Mouse (Mus musculus) stomach, embryonic 14.5 days (tissue): ENCODE measurements around the gene Gm11938. TPM values are rescaled to one million over a fixed set of nuclear protein-coding genes. Genes with fewer than 3 reads are reported as not detected.

Experiments used
- ATAC-seq: fragments of 200-750 bp; cut with Nextera tagmentation; 2 replicates; pipeline ENCODE4 v1.8.0; 2017; ENCODE audit warnings: low read depth, moderate TSS enrichment; ENCODE audit not compliant: insufficient number of reproducible peaks, insufficient read depth, low FRiP score
- H3K27ac ChIP-seq: fragments of 300-500 bp; sonication (generic); 2 replicates; pipeline ENCODE4 v1.5.1; 2014; ENCODE audit warnings: mild to moderate bottlenecking, low read length, moderate library complexity, mixed read lengths
- H3K27me3 ChIP-seq: fragments of 300-500 bp; sonication (generic); 2 replicates; pipeline ENCODE4 v1.6.1; 2014; ENCODE audit warnings: low read length, control low read depth, mixed read lengths; ENCODE audit not compliant: control insufficient read depth, insufficient read depth
- H3K36me3 ChIP-seq: fragments of 300-500 bp; sonication (generic); 2 replicates; pipeline ENCODE4 v1.6.1; 2014; ENCODE audit warnings: mild to moderate bottlenecking, control low read depth, low read length, moderate library complexity, mixed read lengths; ENCODE audit not compliant: control insufficient read depth, insufficient read depth
- H3K4me1 ChIP-seq: fragments of 300-500 bp; sonication (generic); 2 replicates; pipeline ENCODE4 v1.6.1; 2014; ENCODE audit warnings: low read length, control low read depth, mixed read lengths; ENCODE audit not compliant: control insufficient read depth, insufficient read depth
- H3K4me2 ChIP-seq: fragments of 300-500 bp; sonication (generic); replicated peaks from 2 replicates; pipeline ENCODE4 v1.6.1; 2014; ENCODE audit warnings: low read depth, low read length, control low read depth
- H3K4me3 ChIP-seq: fragments of 300-500 bp; sonication (generic); 2 replicates; pipeline ENCODE4 v1.5.1; 2014; ENCODE audit warnings: low read depth, low read length, control low read depth
- H3K9ac ChIP-seq: fragments of 300-500 bp; sonication (generic); replicated peaks from 2 replicates; pipeline ENCODE4 v1.6.1; 2014; ENCODE audit warnings: low read depth, mild to moderate bottlenecking, control low read depth, low read length, moderate library complexity, mixed read lengths
- H3K9me3 ChIP-seq: fragments of 300-500 bp; sonication (generic); 2 replicates; pipeline ENCODE4 v1.6.1; 2016; ENCODE audit warnings: low read depth, low read length, control low read depth; ENCODE audit not compliant: control insufficient read depth
- WGBS: fragments of 180-500 bp; shearing (Covaris S2); extraction: QIAGEN DNeasy Blood & Tissue Kit; methylation state at CpG from one replicate; pipeline ENCODE4 v1.1.7; 2014; 5-methylcytosine and 5-hydroxymethylcytosine counted together
- polyA plus RNA-seq: library from polyadenylated mRNA; unstranded; fragments of >200 nt; fragmentation: Nextera tagmentation; extraction: Ambion mirVana; gene quantifications from 2 replicates; pipeline ENCODE4 v1.2.1, GENCODE M21; 2014

Gene Gm11938
- polyA plus RNA-seq, 1 experiment from 2014 or later, result not detected

DNA sequence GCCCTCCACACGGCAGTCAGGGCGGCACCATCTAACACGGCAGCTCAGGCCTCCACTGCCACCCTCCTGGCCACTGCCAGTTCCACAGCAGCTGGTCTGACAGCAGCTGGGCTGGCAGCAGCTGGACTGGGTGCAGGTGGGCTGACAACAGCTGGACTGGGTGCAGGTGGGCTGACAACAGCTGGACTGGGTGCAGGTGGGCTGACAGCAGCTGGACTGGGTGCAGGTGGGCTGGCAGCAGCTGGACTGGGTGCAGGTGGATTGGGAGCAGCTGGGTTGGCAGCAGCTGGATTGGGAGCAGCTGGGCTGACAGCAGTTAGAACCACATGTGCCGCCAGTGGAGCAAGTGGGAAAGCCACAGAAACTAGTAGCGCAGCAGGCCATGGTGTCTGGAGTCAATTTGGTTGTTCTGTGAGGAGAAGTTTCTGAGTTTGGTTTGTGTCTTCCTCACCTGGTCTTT, 19.8 kb downstream of the Gm11938 start, which contains the start of gene Krtap1-4:
Gene Krtap1-4 (minus strand): TSS at position 410 of the 460 bp plus-strand sequence.
- H3K9ac ChIP-seq, result no peak within 1 kb of the TSS
- H3K4me1 ChIP-seq, result no peaks in the 10 kb centered on the region
- no peak within 1 kb of the TSS for H3K27ac ChIP-seq
- H3K36me3 ChIP-seq, result no peaks in the 10 kb centered on the region
- no peak for ATAC-seq
- 85% methylated on average over 5 of the region's 5 CpGs for WGBS
- no peaks in the 10 kb centered on the region for H3K27me3 ChIP-seq
- no peak within 1 kb of the TSS for H3K4me3 ChIP-seq
- no peaks in the 10 kb centered on the region for H3K9me3 ChIP-seq
- no peak within 1 kb of the TSS for H3K4me2 ChIP-seq

DNA sequence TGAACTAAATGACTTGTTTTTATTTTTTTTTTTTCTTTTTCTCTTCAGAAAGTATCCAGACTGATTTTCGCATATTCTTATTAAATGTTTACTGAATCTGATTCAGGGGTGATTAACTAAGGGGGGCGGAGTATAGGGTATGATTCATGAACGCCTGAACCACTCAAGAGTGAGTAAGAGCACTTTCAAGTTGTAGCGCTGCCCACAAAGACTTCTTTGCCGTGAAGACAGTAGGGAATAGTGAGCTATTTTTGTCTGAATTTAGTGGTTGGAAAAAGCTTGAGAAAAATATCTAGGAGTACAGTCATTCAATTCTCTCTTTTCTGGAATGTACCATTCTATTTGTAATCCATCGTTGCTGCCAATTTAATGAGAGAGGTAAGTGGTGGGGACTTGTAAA, 21.5 kb downstream of the Gm11938 start:
- Histone ChIP-seq H3K27me3 (no peaks in the 10 kb centered on the region), H3K9ac (no peak overlapping the region), H3K9me3 (no peaks in the 10 kb centered on the region), H3K27ac (no peak overlapping the region), H3K4me1 (no peaks in the 10 kb centered on the region), H3K4me2 (no peak overlapping the region), H3K4me3 (no peak overlapping the region), H3K36me3 (no peaks in the 10 kb centered on the region)
- ATAC-seq, result no peak
- WGBS, result 84% methylated on average over 6 of the region's 6 CpGs

DNA sequence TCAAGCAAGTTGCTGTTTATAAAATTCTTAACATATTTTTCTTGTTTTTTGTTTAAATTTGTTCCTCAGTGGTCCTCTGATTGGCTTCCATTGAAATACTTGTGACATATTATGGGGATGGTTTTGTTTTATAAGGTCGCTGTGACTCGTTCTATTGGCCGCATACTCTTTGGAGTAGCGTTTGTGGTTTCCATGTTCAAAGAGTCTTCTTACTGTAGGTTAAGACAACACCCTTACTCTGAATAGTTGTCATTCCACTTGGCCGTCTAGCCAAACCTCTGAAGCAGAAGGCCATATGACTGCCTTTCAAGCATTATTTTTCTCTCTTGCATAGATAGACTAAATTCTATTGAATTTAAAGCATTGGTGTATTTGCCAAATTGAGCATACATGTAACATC, 22.1 kb downstream of the Gm11938 start:
- 90% methylated on average over 5 of the region's 5 CpGs for WGBS

DNA sequence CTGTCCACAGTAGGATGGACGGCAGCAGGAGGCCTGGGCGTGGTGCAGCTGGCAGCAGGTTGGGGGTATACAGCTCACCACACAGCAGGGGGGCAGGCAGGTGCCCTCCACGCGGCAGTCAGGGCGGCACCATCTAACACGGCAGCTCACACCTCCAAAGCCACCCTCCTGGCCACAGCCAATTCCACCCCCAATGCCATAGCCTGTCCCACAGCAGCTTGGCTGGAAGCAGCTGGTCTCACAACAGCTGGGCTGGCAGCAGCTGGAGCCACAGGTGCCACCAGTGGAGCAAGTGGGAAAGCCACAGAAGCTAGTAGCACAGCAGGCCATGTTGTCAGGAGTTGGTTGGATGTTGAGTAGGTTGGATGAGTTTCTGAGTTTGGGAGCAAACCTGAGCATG, 22.5 kb downstream of the Gm11938 start, which contains the start of gene Krtap1-5:
Gene Krtap1-5 (minus strand): TSS at position 381 of the 400 bp plus-strand sequence.
- no peak within 1 kb of the TSS for H3K4me2 ChIP-seq
- no peak for ATAC-seq
- WGBS, result 76% methylated on average over 6 of the region's 6 CpGs
- H3K27ac ChIP-seq, result no peak within 1 kb of the TSS
- H3K36me3 ChIP-seq, result no peaks in the 10 kb centered on the region
- no peak within 1 kb of the TSS for H3K4me3 ChIP-seq
- no peak within 1 kb of the TSS for H3K9ac ChIP-seq
- H3K27me3 ChIP-seq, result no peaks in the 10 kb centered on the region
- no peaks in the 10 kb centered on the region for H3K9me3 ChIP-seq
- no peaks in the 10 kb centered on the region for H3K4me1 ChIP-seq

More for the DNA sequence above, 22.1 kb downstream of the Gm11938 start:
- no peak for ATAC-seq
- H3K9me3 ChIP-seq, result no peaks in the 10 kb centered on the region
- H3K4me1 ChIP-seq, result no peaks in the 10 kb centered on the region
- no peaks in the 10 kb centered on the region for H3K27me3 ChIP-seq
- H3K4me2 ChIP-seq, result no peak overlapping the region
- no peak overlapping the region for H3K27ac ChIP-seq
- no peaks in the 10 kb centered on the region for H3K36me3 ChIP-seq
- no peak overlapping the region for H3K4me3 ChIP-seq
- no peak overlapping the region for H3K9ac ChIP-seq

DNA sequence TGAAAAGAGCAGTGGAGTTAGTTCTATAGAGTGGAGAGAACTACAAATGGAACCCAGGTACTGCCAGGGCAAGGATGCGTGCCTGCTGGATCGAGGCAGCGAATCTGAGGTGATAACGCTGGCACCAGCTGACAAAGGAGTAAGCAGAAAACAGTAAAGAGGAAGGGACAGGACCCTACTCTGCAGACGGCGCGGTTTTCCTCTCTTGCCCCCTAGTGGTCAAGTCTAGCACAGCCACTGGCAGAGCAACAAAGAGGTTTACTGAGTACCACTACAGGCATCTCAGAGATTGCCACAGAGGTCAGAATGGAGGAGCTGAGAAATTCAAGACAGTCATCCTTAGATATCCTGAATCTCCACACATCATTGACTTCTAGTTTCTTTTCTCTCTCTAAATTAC, 29.0 kb downstream of the Gm11938 start:
- no peaks in the 10 kb centered on the region for H3K4me1 ChIP-seq
- H3K9ac ChIP-seq, result no peak overlapping the region
- peak overlapping the region; percentile 30; the same call in 1 of the 2 replicates for H3K4me2 ChIP-seq
- no peaks in the 10 kb centered on the region for H3K9me3 ChIP-seq
- peak; percentile 65; the same call in 1 of the 2 replicates for ATAC-seq
- no peak overlapping the region for H3K27ac ChIP-seq
- 3% methylated on average over 7 of the region's 7 CpGs for WGBS
- H3K36me3 ChIP-seq, result no peaks in the 10 kb centered on the region
- H3K4me3 ChIP-seq, result no peak overlapping the region
- H3K27me3 ChIP-seq, result no peaks in the 10 kb centered on the region

DNA sequence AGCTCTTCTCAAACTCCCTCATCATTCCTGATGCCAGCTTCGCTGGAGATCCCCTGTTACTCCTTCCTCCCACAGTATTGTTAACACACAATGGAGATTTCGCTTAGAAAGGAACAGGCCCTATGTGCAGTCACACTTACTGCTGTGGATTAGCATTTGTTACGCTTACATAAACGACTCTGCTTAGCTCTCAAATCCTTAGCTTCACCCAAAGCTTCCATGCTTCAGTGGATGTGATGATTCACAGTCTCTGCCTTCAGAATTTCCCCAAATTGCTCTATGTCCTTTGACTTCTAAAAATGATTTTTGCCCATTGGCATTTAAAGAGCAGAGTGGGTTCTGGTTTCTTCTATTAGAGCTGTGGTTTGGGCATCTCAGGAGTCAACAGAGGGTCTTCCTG, 29.9 kb downstream of the Gm11938 start:
- Histone ChIP-seq H3K9ac (no peak overlapping the region), H3K27me3 (no peaks in the 10 kb centered on the region), H3K27ac (no peak overlapping the region), H3K36me3 (no peaks in the 10 kb centered on the region), H3K4me1 (no peaks in the 10 kb centered on the region), H3K9me3 (no peaks in the 10 kb centered on the region), H3K4me2 (no peak overlapping the region), H3K4me3 (no peak overlapping the region)
- no peak for ATAC-seq
- WGBS, result 58% methylated on average over 4 of the region's 4 CpGs

DNA sequence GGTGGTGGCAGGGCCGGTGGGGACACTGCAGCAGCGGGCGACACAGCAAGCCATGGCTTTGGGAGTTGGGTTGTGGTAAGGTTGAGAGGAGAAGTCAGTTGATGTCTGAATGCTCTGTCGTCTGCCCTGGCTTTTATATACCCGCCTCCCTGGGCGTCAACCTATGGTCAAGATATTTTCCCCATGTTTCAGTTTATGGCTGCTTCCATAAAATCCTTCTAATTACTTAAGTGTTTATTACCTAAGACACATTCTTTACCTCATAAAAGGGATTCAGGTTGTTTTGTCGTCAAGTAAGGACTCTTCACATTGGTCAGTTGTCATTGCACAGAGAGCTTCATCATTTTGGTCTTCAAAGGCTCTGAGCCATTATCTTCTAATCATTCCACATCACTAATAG, 36.6 kb downstream of the Gm11938 start, which contains the start of gene Krtap3-1:
Gene Krtap3-1 (minus strand): TSS at position 101 of the 400 bp plus-strand sequence.
- Histone ChIP-seq H3K36me3 (no peaks in the 10 kb centered on the region), H3K4me2 (no peak within 1 kb of the TSS), H3K9me3 (no peaks in the 10 kb centered on the region), H3K27ac (no peak within 1 kb of the TSS), H3K4me3 (no peak within 1 kb of the TSS), H3K4me1 (no peaks in the 10 kb centered on the region), H3K27me3 (no peaks in the 10 kb centered on the region), H3K9ac (no peak within 1 kb of the TSS)
- WGBS, result 93% methylated on average over 7 of the region's 7 CpGs
- no peak for ATAC-seq

DNA sequence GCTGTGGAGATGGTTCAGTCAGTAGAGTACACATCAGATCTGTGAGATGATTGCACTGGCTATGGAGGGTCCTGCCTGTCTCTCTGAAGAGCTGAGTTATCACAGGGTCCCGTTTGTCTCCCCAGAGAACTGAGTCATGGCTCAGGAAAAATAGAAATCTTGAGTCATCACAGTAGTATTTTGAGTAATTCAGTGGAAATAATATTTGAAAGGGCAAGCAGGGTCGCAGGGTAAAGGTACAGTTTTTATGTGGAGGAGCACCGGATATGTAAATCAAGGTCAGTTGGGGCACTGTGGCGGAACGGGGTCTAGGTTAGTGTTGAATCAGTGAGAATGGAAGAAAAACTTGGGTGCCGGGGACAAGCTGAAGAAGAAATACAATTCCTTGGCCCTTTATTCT, 40.5 kb downstream of the Gm11938 start:
- Histone ChIP-seq H3K36me3 (no peaks in the 10 kb centered on the region), H3K4me2 (no peak overlapping the region), H3K27me3 (no peaks in the 10 kb centered on the region), H3K4me3 (no peak overlapping the region), H3K4me1 (no peaks in the 10 kb centered on the region), H3K9ac (no peak overlapping the region), H3K9me3 (no peaks in the 10 kb centered on the region), H3K27ac (no peak overlapping the region)
- ATAC-seq, result no peak
- WGBS, result 83% methylated on average over 6 of the region's 6 CpGs

DNA sequence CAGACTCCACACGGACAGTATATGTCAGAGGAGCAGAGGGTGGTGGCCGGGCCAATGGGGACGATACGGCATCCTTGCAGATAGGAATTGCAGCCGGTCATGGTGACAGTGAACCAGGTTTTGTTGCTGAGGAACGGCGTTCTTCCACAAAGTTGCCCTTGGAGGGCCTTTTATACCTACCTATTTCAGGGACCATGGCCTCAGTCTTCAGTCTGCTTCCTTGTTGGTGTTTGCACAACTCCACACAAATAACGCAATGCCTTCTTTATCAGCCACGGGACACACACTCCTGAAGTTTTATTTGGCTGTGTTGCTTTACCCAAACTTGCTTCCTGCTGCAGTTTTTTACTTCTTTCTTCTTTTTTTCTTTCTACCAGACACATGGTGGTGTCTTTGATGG, 43.7 kb downstream of the Gm11938 start, which contains the start of gene Gm11939:
Gene Gm11939 (minus strand): TSS at position 101 of the 400 bp plus-strand sequence.
- no peak within 1 kb of the TSS for H3K4me2 ChIP-seq
- no peak within 1 kb of the TSS for H3K9ac ChIP-seq
- H3K27me3 ChIP-seq, result no peaks in the 10 kb centered on the region
- H3K4me3 ChIP-seq, result no peak within 1 kb of the TSS
- no peaks in the 10 kb centered on the region for H3K4me1 ChIP-seq
- H3K36me3 ChIP-seq, result no peaks in the 10 kb centered on the region
- H3K27ac ChIP-seq, result no peak within 1 kb of the TSS
- 85% methylated on average over 9 of the region's 9 CpGs for WGBS
- H3K9me3 ChIP-seq, result no peaks in the 10 kb centered on the region
- no peak for ATAC-seq
